In the genomic region with DNA sequence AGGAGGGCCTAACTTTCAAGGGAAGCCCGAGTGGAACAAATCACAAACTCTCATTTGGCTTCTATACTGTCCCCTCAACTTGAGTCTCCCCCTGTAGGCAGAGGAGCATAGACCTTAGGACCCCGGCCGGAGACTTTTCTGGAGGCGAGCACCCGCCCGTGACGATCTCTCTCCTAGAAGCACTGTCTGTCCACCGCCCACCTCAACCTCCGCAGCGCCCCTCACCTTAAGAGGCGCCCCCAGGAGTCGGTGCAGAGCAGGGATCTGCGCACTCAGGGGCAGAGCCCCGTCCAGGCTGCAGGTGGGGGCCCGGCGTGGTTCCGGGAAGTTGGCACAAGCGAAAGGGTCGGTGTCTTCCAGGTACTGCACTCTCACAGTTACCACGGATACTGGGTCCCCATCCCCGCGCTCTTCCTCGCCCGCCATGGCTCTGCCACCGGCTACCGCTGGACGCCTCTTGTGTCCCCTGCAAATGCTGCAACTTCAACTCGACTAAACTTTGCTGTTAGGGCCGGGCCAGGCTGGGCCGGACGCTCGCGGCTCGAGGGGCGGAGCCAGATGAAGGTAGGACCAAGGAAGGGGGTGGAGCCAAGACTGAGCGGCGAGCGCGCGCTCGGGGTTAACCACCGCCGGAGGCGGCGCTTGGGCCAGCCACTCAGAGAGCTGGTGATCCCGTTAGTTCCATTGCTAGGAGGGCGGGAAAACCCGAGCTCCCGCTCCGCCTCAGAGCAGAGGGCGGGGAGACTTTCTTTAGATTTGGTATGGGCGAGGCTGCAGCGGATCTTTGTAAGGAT, we compare ENCODE assay signal across 8 mouse cellular contexts. TPM values are rescaled to one million over a fixed set of nuclear protein-coding genes. Genes with fewer than 3 reads are reported as not detected.
DNase-seq lines count a peak whose midpoint lies in the region; ATAC-seq and TF ChIP-seq lines count a peak whose summit lies in the region.

A gene (minus strand): TSS at position 526 of the 794 bp plus-strand sequence.

- peak in 1 of 3 experiments; percentile 19; a peak in 1 of 6 replicates for TF ChIP-seq CTCF in MEL (IDR thresholded peaks at IDR 0.05 in 2 of 3, conservative IDR thresholded peaks at IDR 0.05 in 1 of 3; ENCODE audit: control insufficient read depth in 1 of 3, insufficient read depth in 1 of 3, low read depth in 2 of 3, low read length in 3 of 3, poor library complexity in 1 of 3, severe bottlenecking in 1 of 3)

- peak; percentile 96 for DNase-seq in MEL (ENCODE audit: low read depth, low spot score)
- DNase-seq in cerebellum, adult 18-20 months: peak; percentile 92 to 96
- DNase-seq in heart, postnatal 36 days: peak; percentile 89 to 91
- peak; percentile 71 to 77 for DNase-seq in layer of hippocampus, adult 8-10 months (ENCODE audit: low spot score in 2 of 2)
- peak; percentile 77 for DNase-seq in ovary, postnatal 10 days (ENCODE audit: low spot score)
- DNase-seq in thymus, postnatal 10 days (ENCODE audit: low spot score in 2 of 2): peak; percentile 75

- intact Hi-C loops in heart, postnatal 36 days (cut with DNase I): loop anchor here (2.0 kb wide), 1 partner anchor 21 kb away; a partner anchor contains a TSS

- peak; percentile 89 for ATAC-seq in forebrain, embryonic 16.5 days
- peak; percentile 86 for ATAC-seq in lung, embryonic 16.5 days (ENCODE audit: low read depth)

- H3K27ac ChIP-seq in MEL (ENCODE audit: control insufficient read depth, low read depth, low read length): peak within 1 kb of the TSS; percentile 21; the same call in 1 of the 2 replicates
- H3K27ac ChIP-seq in forebrain, embryonic 16.5 days (ENCODE audit: low read length): peak within 1 kb of the TSS; percentile 68
- H3K27ac ChIP-seq in lung, embryonic 16.5 days (ENCODE audit: low read length): peak within 1 kb of the TSS; percentile 98

- TF ChIP-seq RAD21 in MEL (IDR thresholded peaks at IDR 0.05; ENCODE audit: low read depth, low read length): no peak

- H3K79me2 ChIP-seq in MEL (ENCODE audit: control insufficient read depth, insufficient read depth, low read length, poor library complexity): peaks cover 4% of the 10 kb centered on the region; the same call in 1 of the 2 replicates

- peaks cover 8 to 35% of the 10 kb centered on the region in 2 experiments for H3K4me1 ChIP-seq in MEL (ENCODE audit: control insufficient read depth in 1 of 2, insufficient read depth in 2 of 2, low read length in 2 of 2)
- H3K4me1 ChIP-seq in forebrain, embryonic 16.5 days (replicated peaks; ENCODE audit: control insufficient read depth, insufficient read depth, low read length): peaks cover 32% of the 10 kb centered on the region
- peaks cover 31% of the 10 kb centered on the region for H3K4me1 ChIP-seq in lung, embryonic 16.5 days (replicated peaks; ENCODE audit: control insufficient read depth, insufficient read depth, low read length)

- H3K4me3 ChIP-seq in MEL (ENCODE audit: control insufficient read depth in 1 of 2, insufficient read depth in 1 of 2, low read depth in 2 of 2, low read length in 2 of 2): peak within 1 kb of the TSS; percentile 86 to 93
- peak within 1 kb of the TSS; percentile 75 for H3K4me3 ChIP-seq in forebrain, embryonic 16.5 days (replicated peaks; ENCODE audit: low read length)
- H3K4me3 ChIP-seq in lung, embryonic 16.5 days (ENCODE audit: low read length): peak within 1 kb of the TSS; percentile 91

- H3K4me2 ChIP-seq in forebrain, embryonic 16.5 days (ENCODE audit: low read length): peak within 1 kb of the TSS; percentile 94
- peak within 1 kb of the TSS; percentile 92 for H3K4me2 ChIP-seq in lung, embryonic 16.5 days (ENCODE audit: low read depth, low read length)

- H3K9ac ChIP-seq in MEL (ENCODE audit: control insufficient read depth, low read depth, low read length, poor library complexity, severe bottlenecking): peak within 1 kb of the TSS; percentile 74
- peak within 1 kb of the TSS; percentile 81 for H3K9ac ChIP-seq in forebrain, embryonic 16.5 days (replicated peaks; ENCODE audit: low read depth, low read length)
- H3K9ac ChIP-seq in lung, embryonic 16.5 days (ENCODE audit: low read length): peak within 1 kb of the TSS; percentile 96

- WGBS in forebrain, embryonic 16.5 days: under 1% methylated on average over 51 of the region's 53 CpGs
- 0% methylated on average over 53 of the region's 53 CpGs for WGBS in lung, embryonic 16.5 days

- no peak for TF ChIP-seq EP300 in MEL (IDR thresholded peaks at IDR 0.05; ENCODE audit: low read depth in 1 of 2, low read length in 2 of 2)

- H3K27me3 ChIP-seq in MEL (ENCODE audit: control insufficient read depth in 1 of 2, insufficient read depth in 2 of 2, low read length in 2 of 2): peaks cover 5 to 11% of the 10 kb centered on the region in 2 experiments; a peak in 3 of 4 replicates
- no peaks in the 10 kb centered on the region for H3K27me3 ChIP-seq in forebrain, embryonic 16.5 days (replicated peaks; ENCODE audit: control insufficient read depth, insufficient read depth, low read length)
- no peaks in the 10 kb centered on the region; the same call in 1 of the 2 replicates for H3K27me3 ChIP-seq in lung, embryonic 16.5 days (ENCODE audit: control insufficient read depth, insufficient read depth, low read depth, low read length)

- peaks cover 0 to 20% of the 10 kb centered on the region in 2 experiments; a peak in 2 of 4 replicates for H3K36me3 ChIP-seq in MEL (ENCODE audit: control insufficient read depth in 1 of 2, insufficient read depth in 2 of 2, low read length in 2 of 2)
- H3K36me3 ChIP-seq in forebrain, embryonic 16.5 days (ENCODE audit: control insufficient read depth, insufficient read depth): no peaks in the 10 kb centered on the region
- 0 out of 2 replicates have a peak, but pooled peaks cover 4% of the 10 kb centered on the region for H3K36me3 ChIP-seq in lung, embryonic 16.5 days (ENCODE audit: control insufficient read depth, insufficient read depth, low read length)

- H3K9me3 ChIP-seq in MEL (replicated peaks; ENCODE audit: insufficient read depth, low read length): no peaks in the 10 kb centered on the region
- no peaks in the 10 kb centered on the region for H3K9me3 ChIP-seq in forebrain, embryonic 16.5 days (ENCODE audit: control insufficient read depth, low read length)
- no peaks in the 10 kb centered on the region for H3K9me3 ChIP-seq in lung, embryonic 16.5 days (ENCODE audit: control insufficient read depth, low read length)

- peak; percentile 51 to 64; a peak in 2 of 4 replicates for TF ChIP-seq POLR2A in MEL (IDR thresholded peaks at IDR 0.05; ENCODE audit: control insufficient read depth in 1 of 2, insufficient read depth in 1 of 2, low read depth in 1 of 2, low read length in 2 of 2, poor library complexity in 1 of 2)

TF ChIP-seq in MEL, 35 proteins besides CTCF, POLR2A, EP300 and RAD21 (continues in another document):
- no peak for TF ChIP-seq MAFK (IDR thresholded peaks at IDR 0.05; ENCODE audit: borderline replicate concordance, low read depth, low read length)
- TF ChIP-seq NRF1 (IDR thresholded peaks at IDR 0.05; ENCODE audit: insufficient read depth, low read depth, low read length, poor library complexity, severe bottlenecking): 0 out of 2 replicates have a peak, but pooled peaks have one; percentile 35
- no peak for TF ChIP-seq USF1 (IDR thresholded peaks at IDR 0.05; ENCODE audit: low read depth, low read length)
- no peak for TF ChIP-seq ZC3H11A (IDR thresholded peaks at IDR 0.05; ENCODE audit: low read depth, low read length)
- TF ChIP-seq SMC3 (IDR thresholded peaks at IDR 0.05; ENCODE audit: low read depth, low read length): no peak
- TF ChIP-seq HCFC1 (IDR thresholded peaks at IDR 0.05; ENCODE audit: low read depth, low read length): 0 out of 2 replicates have a peak, but pooled peaks have one; percentile 51
- TF ChIP-seq ZMIZ1 (IDR thresholded peaks at IDR 0.05; ENCODE audit: low read depth, low read length): peak; percentile 55; the same call in 1 of the 2 replicates
- TF ChIP-seq KAT2A (conservative IDR thresholded peaks at IDR 0.05; ENCODE audit: low read depth, low read length): no peak
- TF ChIP-seq SIN3A (IDR thresholded peaks at IDR 0.05; ENCODE audit: low read length): peak; percentile 70
- 0 out of 2 replicates have a peak, but pooled peaks have one; percentile 16 for TF ChIP-seq ETS1 (IDR thresholded peaks at IDR 0.05; ENCODE audit: low read depth, low read length)
- no peak for TF ChIP-seq USF2 (IDR thresholded peaks at IDR 0.05; ENCODE audit: borderline replicate concordance in 1 of 2, insufficient read depth in 1 of 2, low read depth in 1 of 2, low read length in 2 of 2)
- peak; percentile 57; the same call in 1 of the 2 replicates for TF ChIP-seq NELFE (IDR thresholded peaks at IDR 0.05; ENCODE audit: low read depth, low read length)
- no peak for TF ChIP-seq TCF12 (IDR thresholded peaks at IDR 0.05; ENCODE audit: low read depth, low read length)
- no peak for TF ChIP-seq MYB (IDR thresholded peaks at IDR 0.05; ENCODE audit: low read depth, low read length)
- TF ChIP-seq MEF2A (IDR thresholded peaks at IDR 0.05; ENCODE audit: extremely low read depth, insufficient replicate concordance, low read depth, low read length, poor library complexity, severe bottlenecking): no peak
- TF ChIP-seq MAZ (IDR thresholded peaks at IDR 0.05; ENCODE audit: low read depth, low read length): peak; percentile 39; the same call in 1 of the 2 replicates
- no peak for TF ChIP-seq MAX (IDR thresholded peaks at IDR 0.05; ENCODE audit: low read length)
- TF ChIP-seq CHD1 (IDR thresholded peaks at IDR 0.05; ENCODE audit: low read depth, low read length): no peak
- TF ChIP-seq POLR2AphosphoS2 (IDR thresholded peaks at IDR 0.05; ENCODE audit: low read length): no peak; the same call in 1 of the 2 replicates
- no peak for TF ChIP-seq MYC (IDR thresholded peaks at IDR 0.05; ENCODE audit: low read depth, low read length)
- TF ChIP-seq GATA1 (IDR thresholded peaks at IDR 0.05; ENCODE audit: low read depth, low read length): no peak
- TF ChIP-seq POLR2AphosphoS5 (IDR thresholded peaks at IDR 0.05; ENCODE audit: borderline replicate concordance, low read depth, low read length): no peak
- TF ChIP-seq ZNF384 (IDR thresholded peaks at IDR 0.05; ENCODE audit: low read depth, low read length): no peak
- TF ChIP-seq JUND (IDR thresholded peaks at IDR 0.05; ENCODE audit: low read depth, low read length): no peak
- peak; percentile 46 for TF ChIP-seq MXI1 (IDR thresholded peaks at IDR 0.05; ENCODE audit: low read depth, low read length)

RNA-seq across cellular contexts. Expression of the gene that starts here (rescaled TPM):
- total RNA-seq in MEL (2012; rRNA removed): 2.5 and 2.8 TPM in 2 replicates
- 10 to 100 TPM in 1 of 2 experiments, not detected in 1; 10.9 TPM for polyA plus RNA-seq in MEL (2012; ENCODE audit: insufficient read depth in 1 of 2, insufficient read length in 2 of 2, low read depth in 1 of 2, low replicate concordance in 2 of 2, missing spikeins in 1 of 2)
- 0.43 and 1.2 TPM in 2 replicates for polyA plus RNA-seq in forebrain, embryonic 16.5 days (2015; fragmentation: Nextera tagmentation; extraction: Ambion mirVana)
- 1 to 10 TPM; 6.5 to 9.6 TPM for total RNA-seq in heart, postnatal 36 days (2021)
- 1 to 10 TPM; 2.4 to 6.3 (median 5.2) TPM for total RNA-seq in layer of hippocampus, adult 8-10 months (2022)
- polyA plus RNA-seq in lung, embryonic 16.5 days (2015; fragmentation: Nextera tagmentation; extraction: Ambion mirVana): 12.7 and 15.8 TPM in 2 replicates

Comparison
In these comparisons a context has a peak if more than half of its experiments do, and no peak if none do; other contexts are left out.
1. Peak in every context shown above with its lines: DNase-seq, ATAC-seq, H3K4me3 ChIP-seq and H3K27ac ChIP-seq.
2. H3K27ac ChIP-seq: peak in every context shown above with its lines; median percentile 98 in lung, embryonic 16.5 days; 68 in forebrain, embryonic 16.5 days; 21 in MEL.